Mouse (Mus musculus) lung, adult 2 months (tissue): ENCODE results near the gene Cyb5r1.

Source experiments
- CTCF ChIP-seq: fragments of 200-500 bp; IDR thresholded peaks from 2 replicates; pipeline ENCODE4 v1.5.1; 2011; ENCODE audit warnings: mild to moderate bottlenecking, low read length, control low read depth; ENCODE audit not compliant: insufficient read depth
- POLR2A ChIP-seq: fragments of 200-500 bp; IDR thresholded peaks from 2 replicates; pipeline ENCODE4 v1.6.1; 2011; ENCODE audit warnings: low read depth, mild to moderate bottlenecking, control low read depth, low read length, borderline replicate concordance; ENCODE audit errors: extremely low read depth

DNA sequence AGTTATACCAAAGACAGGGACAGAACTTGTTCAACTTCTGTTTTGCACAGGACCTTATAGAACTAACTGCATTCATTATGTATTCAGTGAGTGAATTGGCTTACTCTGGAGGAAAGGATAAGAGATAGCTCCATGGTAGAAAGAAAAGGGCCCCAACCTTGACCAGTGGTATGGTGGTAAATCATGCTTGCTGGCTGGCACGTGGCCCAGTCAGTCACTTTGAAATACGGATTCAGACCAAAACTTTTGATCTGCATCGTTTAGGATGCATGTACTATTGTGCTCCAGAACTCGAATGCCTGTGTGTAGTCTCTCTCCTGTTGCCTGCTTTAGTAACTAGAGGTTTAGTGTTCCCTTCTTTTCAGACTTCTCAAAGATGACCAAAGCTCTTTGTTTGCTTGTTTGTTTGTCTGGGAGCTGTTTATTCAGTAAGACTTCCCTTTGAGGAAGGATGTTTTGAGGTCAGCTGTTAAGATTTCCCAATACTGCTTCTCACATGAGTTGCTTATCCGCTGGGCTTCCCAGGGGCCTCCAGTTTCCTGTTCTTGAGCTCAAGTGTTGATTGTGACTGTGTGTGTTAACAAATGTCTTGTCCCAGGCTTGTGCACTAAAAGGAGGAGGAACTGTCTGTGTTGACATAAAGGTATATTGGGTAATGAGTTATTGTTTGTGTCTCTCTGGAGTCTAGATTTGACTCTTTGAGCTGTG, 14.5 kb downstream of the Cyb5r1 start:
- TF ChIP-seq POLR2A: no peak
- no peak for TF ChIP-seq CTCF
